Mouse (Mus musculus): ENCODE results near the gene St6galnac6. TPM values are rescaled to one million over a fixed set of nuclear protein-coding genes. Genes with fewer than 3 reads are reported as not detected.

Gene St6galnac6
- polyA plus RNA-seq, 1 experiment from 2014 or later, result 11.3 TPM

DNA sequence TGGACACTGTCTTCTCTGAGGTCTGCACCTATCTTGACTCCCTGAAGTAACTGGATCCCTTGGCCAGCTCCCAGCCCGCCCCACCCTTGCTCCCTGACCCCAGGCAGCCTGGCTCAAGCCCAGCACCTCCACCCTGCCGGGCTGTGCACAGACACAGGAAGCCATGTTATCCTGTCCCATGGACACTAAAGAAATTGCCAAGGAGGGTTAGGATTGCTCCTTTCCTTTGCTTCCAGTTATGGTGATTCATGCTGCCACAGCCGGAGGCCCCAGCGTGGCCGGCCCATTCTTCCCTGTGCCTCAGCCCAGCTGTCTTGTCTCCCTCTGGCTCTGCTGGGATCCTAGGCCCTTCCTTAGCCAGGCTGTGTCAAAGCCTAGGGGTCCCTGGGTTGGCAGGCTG, 34.2 kb downstream of the St6galnac6 start:
- H3K27ac ChIP-seq, result no peak overlapping the region

GRCm38 (mm10) chr2:32634277-32635105, 35.0 kb downstream of the St6galnac6 start:
- 81% methylated on average over 10 of the region's 10 CpGs for WGBS
- Histone ChIP-seq H3K36me3 (peaks cover 10% of the 10 kb centered on the region; the same call in 1 of the 2 replicates), H3K4me1 (replicated peaks) (peaks cover 24% of the 10 kb centered on the region), H3K4me3 (replicated peaks) (no peak overlapping the region), H3K27ac (no peak overlapping the region), H3K9ac (replicated peaks) (no peak overlapping the region), H3K9me3 (no peaks in the 10 kb centered on the region), H3K4me2 (replicated peaks) (no peak overlapping the region), H3K27me3 (no peaks in the 10 kb centered on the region)
- ATAC-seq, result no peak

More for the DNA sequence above, 34.2 kb downstream of the St6galnac6 start:
- Histone ChIP-seq H3K27me3 (no peaks in the 10 kb centered on the region), H3K4me3 (replicated peaks) (no peak overlapping the region), H3K4me2 (replicated peaks) (no peak overlapping the region), H3K9ac (replicated peaks) (no peak overlapping the region), H3K36me3 (peaks cover 10% of the 10 kb centered on the region; the same call in 1 of the 2 replicates), H3K9me3 (no peaks in the 10 kb centered on the region), H3K4me1 (replicated peaks) (peaks cover 32% of the 10 kb centered on the region)
- ATAC-seq, result no peak
- WGBS, result 79% methylated on average over 5 of the region's 5 CpGs

GRCm38 (mm10) chr2:32636617-32637016, 37.1 kb downstream of the St6galnac6 start:
- H3K4me1 ChIP-seq (replicated peaks), result peaks cover 8% of the 10 kb centered on the region; the same call in 1 of the 2 replicates
- H3K27ac ChIP-seq, result no peak overlapping the region
- no peaks in the 10 kb centered on the region for H3K9me3 ChIP-seq
- no peaks in the 10 kb centered on the region for H3K27me3 ChIP-seq
- H3K9ac ChIP-seq (replicated peaks), result no peak overlapping the region
- H3K36me3 ChIP-seq, result peaks cover 10% of the 10 kb centered on the region; the same call in 1 of the 2 replicates
- no peak for ATAC-seq
- no peak overlapping the region for H3K4me2 ChIP-seq (replicated peaks)
- no peak overlapping the region for H3K4me3 ChIP-seq (replicated peaks)
- WGBS, result 91% methylated on average over 7 of the region's 7 CpGs

DNA sequence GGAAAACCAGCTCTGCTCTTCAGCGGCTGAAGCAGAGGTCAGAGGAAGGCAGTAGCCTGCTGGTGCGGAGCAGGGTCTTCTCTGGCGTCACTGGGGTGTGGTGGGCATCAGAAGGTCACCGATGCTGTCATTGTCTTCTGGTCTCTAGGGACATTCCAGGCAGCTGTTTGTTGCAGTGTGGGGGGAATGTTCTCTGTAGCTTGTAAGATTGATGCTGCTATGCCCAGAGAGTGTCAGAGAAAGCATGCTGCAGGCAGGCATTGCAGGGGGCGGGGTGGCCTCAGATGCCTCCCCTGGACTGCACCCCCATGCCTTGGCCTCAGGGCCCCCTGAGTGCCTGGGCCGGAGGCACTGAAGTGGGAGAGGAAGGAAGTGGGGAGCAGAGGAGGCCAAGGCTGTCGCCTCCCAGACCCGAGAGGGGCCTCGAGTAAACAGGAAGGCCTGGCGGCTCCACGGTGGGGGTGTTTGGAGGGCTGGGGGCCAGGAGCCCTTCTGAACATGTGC, 38.3 kb downstream of the St6galnac6 start:
- 57% methylated on average over 11 of the region's 11 CpGs for WGBS
- Histone ChIP-seq H3K27ac (no peak overlapping the region), H3K27me3 (no peaks in the 10 kb centered on the region), H3K4me3 (replicated peaks) (no peak overlapping the region), H3K4me1 (replicated peaks) (peaks cover 5% of the 10 kb centered on the region; the same call in 1 of the 2 replicates), H3K36me3 (peaks cover 10% of the 10 kb centered on the region; the same call in 1 of the 2 replicates), H3K9ac (replicated peaks) (0 out of 2 replicates have a peak overlapping the region, but pooled peaks have one; percentile 32), H3K4me2 (replicated peaks) (no peak overlapping the region), H3K9me3 (no peaks in the 10 kb centered on the region)
- ATAC-seq, result no peak

GRCm38 (mm10) chr2:32639632-32640031, 40.1 kb downstream of the St6galnac6 start:
- no peak overlapping the region for H3K4me2 ChIP-seq (replicated peaks)
- no peak overlapping the region for H3K9ac ChIP-seq (replicated peaks)
- H3K4me3 ChIP-seq (replicated peaks), result no peak overlapping the region
- H3K4me1 ChIP-seq (replicated peaks), result peaks cover 5% of the 10 kb centered on the region; the same call in 1 of the 2 replicates
- no peak for ATAC-seq
- no peaks in the 10 kb centered on the region for H3K36me3 ChIP-seq
- 83% methylated on average over 1 of the region's 1 CpGs for WGBS
- no peaks in the 10 kb centered on the region for H3K27me3 ChIP-seq
- no peak overlapping the region for H3K27ac ChIP-seq
- no peaks in the 10 kb centered on the region for H3K9me3 ChIP-seq

DNA sequence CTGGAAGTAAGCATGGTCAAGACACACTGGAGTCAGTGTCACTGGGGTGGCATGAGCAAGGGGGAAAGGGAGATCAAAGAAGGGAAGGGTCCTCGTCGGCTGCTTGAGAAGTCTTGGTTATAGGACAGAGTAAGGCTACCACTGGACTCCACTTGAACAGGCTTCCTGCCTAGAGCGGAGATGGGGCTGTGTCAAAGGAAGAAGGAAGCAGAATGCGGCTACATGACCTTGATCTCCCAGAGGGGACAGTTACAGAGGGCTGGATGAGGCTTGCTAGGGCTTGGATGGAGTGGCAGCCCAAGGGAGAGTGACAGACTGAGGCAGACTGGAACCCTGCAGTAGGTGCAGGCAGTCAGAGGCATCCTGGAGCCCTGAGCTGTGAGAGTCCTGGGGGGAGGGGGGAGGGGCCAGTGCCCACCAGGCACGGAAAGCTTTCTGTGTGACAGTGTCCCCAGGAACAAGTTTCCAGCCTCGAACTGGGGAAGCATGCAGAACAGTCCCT, 41.1 kb downstream of the St6galnac6 start:
- Histone ChIP-seq H3K9ac (replicated peaks) (no peak overlapping the region; the same call in 1 of the 2 replicates), H3K4me3 (replicated peaks) (no peak overlapping the region), H3K27me3 (no peaks in the 10 kb centered on the region), H3K9me3 (no peaks in the 10 kb centered on the region), H3K4me2 (replicated peaks) (no peak overlapping the region), H3K27ac (no peak overlapping the region), H3K4me1 (replicated peaks) (peaks cover 5% of the 10 kb centered on the region; the same call in 1 of the 2 replicates), H3K36me3 (no peaks in the 10 kb centered on the region)
- 69% methylated on average over 6 of the region's 6 CpGs for WGBS
- ATAC-seq, result no peak

DNA sequence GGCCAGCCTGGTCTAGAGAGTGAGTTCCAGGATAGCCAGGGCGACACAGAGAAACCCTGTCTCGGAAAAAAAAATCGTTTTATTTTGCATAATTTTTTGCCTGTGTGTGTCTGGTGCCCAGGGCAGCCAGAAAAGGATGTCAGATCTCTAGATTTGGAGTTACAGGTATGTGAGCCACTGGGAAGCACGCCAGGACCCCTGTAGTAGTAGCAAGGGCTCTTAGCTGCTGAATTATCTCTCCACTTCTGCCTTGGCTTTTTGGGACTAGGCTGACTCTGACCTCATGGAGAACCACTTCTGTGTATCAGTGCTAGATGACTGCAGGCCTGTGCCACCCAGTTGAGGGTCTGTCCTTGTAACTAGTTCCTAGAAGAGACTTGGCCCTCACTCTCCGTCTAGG, 42.3 kb downstream of the St6galnac6 start:
- Histone ChIP-seq H3K36me3 (no peaks in the 10 kb centered on the region), H3K4me1 (replicated peaks) (peaks cover 5% of the 10 kb centered on the region; the same call in 1 of the 2 replicates), H3K4me2 (replicated peaks) (no peak overlapping the region), H3K27me3 (no peaks in the 10 kb centered on the region), H3K4me3 (replicated peaks) (no peak overlapping the region), H3K27ac (no peak overlapping the region), H3K9ac (replicated peaks) (no peak overlapping the region), H3K9me3 (no peaks in the 10 kb centered on the region)
- WGBS, result 83% methylated on average over 5 of the region's 5 CpGs
- ATAC-seq, result no peak

GRCm38 (mm10) chr2:32642813-32643212, 43.3 kb downstream of the St6galnac6 start:
- Histone ChIP-seq H3K4me1 (replicated peaks) (peaks cover 3% of the 10 kb centered on the region; the same call in 1 of the 2 replicates), H3K36me3 (no peaks in the 10 kb centered on the region), H3K9ac (replicated peaks) (no peak overlapping the region), H3K27ac (no peak overlapping the region), H3K9me3 (no peaks in the 10 kb centered on the region), H3K27me3 (no peaks in the 10 kb centered on the region), H3K4me2 (replicated peaks) (no peak overlapping the region), H3K4me3 (replicated peaks) (no peak overlapping the region)
- no peak for ATAC-seq
- WGBS, result 70% methylated on average over 7 of the region's 7 CpGs

- ATAC-seq, result no peak
- Histone ChIP-seq H3K9me3 (no peaks in the 10 kb centered on the region), H3K4me1 (replicated peaks) (no peaks in the 10 kb centered on the region), H3K4me2 (replicated peaks) (no peak overlapping the region), H3K4me3 (replicated peaks) (no peak overlapping the region), H3K9ac (replicated peaks) (no peak overlapping the region), H3K27ac (no peak overlapping the region), H3K27me3 (no peaks in the 10 kb centered on the region), H3K36me3 (no peaks in the 10 kb centered on the region)
- 84% methylated on average over 9 of the region's 9 CpGs for WGBS
Observed at GRCm38 (mm10) chr2:32644083-32644482, 44.6 kb downstream of the St6galnac6 start.

DNA sequence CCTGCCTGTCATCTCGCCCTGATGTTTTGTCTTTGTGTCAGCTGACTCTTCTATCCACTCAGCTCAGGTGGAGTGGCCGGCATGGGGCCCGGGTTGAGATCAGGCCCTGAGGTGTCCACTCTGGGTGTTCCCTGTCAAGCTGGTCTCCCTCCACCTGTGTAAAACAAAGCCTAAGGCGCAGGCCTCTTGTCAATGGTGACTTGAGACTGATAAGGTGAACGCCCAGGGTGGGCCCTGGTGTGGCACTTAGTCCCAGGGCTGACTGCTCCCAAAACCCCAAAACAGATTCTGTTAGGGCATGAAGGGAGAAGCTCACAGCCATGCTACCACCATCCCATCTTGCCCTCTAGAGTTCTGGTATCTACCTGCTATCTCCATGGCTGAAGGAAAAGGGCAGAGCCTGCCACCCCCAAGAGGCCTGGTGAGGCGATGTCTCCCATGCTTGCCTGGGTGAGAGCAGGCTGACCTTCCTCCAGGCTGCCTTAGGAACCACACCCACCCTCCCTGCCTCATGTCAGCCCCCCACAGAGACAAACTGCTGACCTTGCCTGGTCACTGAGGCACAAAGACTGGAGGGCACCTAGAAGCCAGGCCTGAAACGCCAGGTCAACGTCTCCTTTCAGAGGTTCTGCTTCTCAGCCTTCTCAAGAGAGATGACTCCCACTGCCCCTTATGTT, 45.4 kb downstream of the St6galnac6 start:
- Histone ChIP-seq H3K27ac (no peak overlapping the region), H3K4me2 (replicated peaks) (no peak overlapping the region), H3K9me3 (no peaks in the 10 kb centered on the region), H3K36me3 (no peaks in the 10 kb centered on the region), H3K9ac (replicated peaks) (no peak overlapping the region), H3K4me1 (replicated peaks) (no peaks in the 10 kb centered on the region), H3K27me3 (no peaks in the 10 kb centered on the region), H3K4me3 (replicated peaks) (no peak overlapping the region)
- no peak for ATAC-seq
- 86% methylated on average over 8 of the region's 8 CpGs for WGBS

GRCm38 (mm10) chr2:32645647-32646046, 46.1 kb downstream of the St6galnac6 start:
- H3K36me3 ChIP-seq, result no peaks in the 10 kb centered on the region
- H3K9me3 ChIP-seq, result no peaks in the 10 kb centered on the region
- H3K4me2 ChIP-seq (replicated peaks), result no peak overlapping the region
- WGBS, result 65% methylated on average over 3 of the region's 3 CpGs
- no peak overlapping the region for H3K27ac ChIP-seq
- no peaks in the 10 kb centered on the region for H3K27me3 ChIP-seq
- H3K4me3 ChIP-seq (replicated peaks), result no peak overlapping the region
- ATAC-seq, result no peak
- H3K4me1 ChIP-seq (replicated peaks), result no peaks in the 10 kb centered on the region
- no peak overlapping the region for H3K9ac ChIP-seq (replicated peaks)

Data from midbrain, embryonic 13.5 days (tissue).